Mouse (Mus musculus): ENCODE measurements around the gene Eral1. TPM values are rescaled to one million over a fixed set of nuclear protein-coding genes. Genes with fewer than 3 reads are reported as not detected.

Eral1 gene
- total RNA-seq (2015; ENCODE audit: low replicate concordance) (4.0 and 5.0 TPM in 2 replicates), total RNA-seq (2017; ENCODE audit: low replicate concordance) (3.6 and 6.7 TPM in 2 replicates)

DNA sequence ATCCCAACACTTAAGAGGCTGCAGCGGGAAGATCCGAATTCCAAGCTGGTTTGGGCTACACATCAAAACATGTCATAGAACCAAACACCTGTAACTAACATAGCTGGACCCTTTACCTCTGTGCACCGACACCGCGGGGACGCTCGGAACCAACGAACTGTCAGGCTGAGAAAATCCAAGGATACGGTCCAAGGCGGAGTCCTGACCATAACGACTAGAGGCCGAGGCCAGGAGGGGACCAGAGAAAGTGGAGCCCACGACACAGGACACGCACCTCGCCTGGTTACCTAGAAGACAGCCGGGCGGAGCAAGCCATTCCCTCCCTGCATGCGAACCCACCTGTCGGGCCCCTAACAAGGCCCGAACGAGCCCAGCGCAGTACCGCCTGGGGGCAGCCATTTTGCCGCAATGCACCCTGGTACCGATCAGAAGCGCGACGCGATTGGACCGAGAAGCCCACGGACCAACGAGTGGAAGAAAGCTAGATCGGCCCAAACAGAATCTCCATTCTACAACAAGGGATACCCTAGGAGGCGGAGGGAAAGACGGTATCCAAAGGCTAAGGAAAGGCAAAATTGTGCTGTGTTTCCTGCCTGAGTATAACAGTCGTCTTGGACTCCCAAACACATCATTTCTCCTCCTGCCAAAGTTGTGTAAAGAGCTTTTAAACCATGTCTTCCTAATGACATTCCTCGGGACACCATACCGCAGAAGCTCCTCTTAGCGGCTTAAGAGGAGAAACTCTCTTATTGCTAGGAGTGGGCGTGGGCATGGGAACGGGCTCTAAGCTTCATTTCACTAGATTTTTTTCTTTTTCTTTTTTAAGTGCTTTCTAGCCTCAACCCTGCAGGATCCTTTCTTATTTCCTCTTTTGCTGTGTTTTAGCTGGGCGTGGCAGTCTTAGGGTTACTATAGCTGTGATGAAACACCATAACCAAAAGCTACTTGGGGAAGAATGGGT lies at the start of gene Eral1:
TSS of gene Eral1 (minus strand) at position 423 of the 961 bp plus-strand sequence.
- ATAC-seq (replicated peaks; ENCODE audit: low FRiP score, poor library complexity, severe bottlenecking): peak; percentile 97

DNA sequence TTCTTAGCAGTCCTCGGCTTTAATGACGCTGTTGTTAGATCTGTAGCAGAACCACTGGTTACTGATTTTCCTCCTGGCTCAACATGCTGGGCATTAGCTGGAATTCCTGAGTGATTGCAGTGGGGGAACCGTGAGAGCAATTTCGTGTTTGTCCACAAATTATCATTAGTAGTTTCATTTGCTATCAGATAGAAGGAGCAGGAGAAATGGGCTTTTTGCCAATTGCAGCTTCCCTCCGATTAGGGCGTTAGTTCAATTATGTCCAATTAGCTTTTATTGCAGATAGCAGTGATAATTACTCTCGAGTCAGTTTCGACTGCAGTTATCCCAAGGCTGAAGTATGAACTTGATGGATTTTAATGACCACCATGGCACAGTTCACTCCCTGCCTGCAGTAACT lies 49.3 kb upstream of the Eral1 start:
- ATAC-seq (replicated peaks; ENCODE audit: low FRiP score, poor library complexity, severe bottlenecking): no peak

GRCm38 (mm10) chr11:78126739-78127138 lies 46.6 kb upstream of the Eral1 start:
- no peak for ATAC-seq (replicated peaks; ENCODE audit: low FRiP score, poor library complexity, severe bottlenecking)

- no peak for ATAC-seq (replicated peaks; ENCODE audit: low FRiP score, poor library complexity, severe bottlenecking)
Measured at GRCm38 (mm10) chr11:78125691-78126090, 45.5 kb upstream of the Eral1 start.

- no peak for ATAC-seq (replicated peaks; ENCODE audit: low FRiP score, poor library complexity, severe bottlenecking)
Measured at GRCm38 (mm10) chr11:78123782-78124181, 43.6 kb upstream of the Eral1 start.

- ATAC-seq (replicated peaks; ENCODE audit: low FRiP score, poor library complexity, severe bottlenecking): no peak
Measured at GRCm38 (mm10) chr11:78122815-78123214, 42.6 kb upstream of the Eral1 start.

DNA sequence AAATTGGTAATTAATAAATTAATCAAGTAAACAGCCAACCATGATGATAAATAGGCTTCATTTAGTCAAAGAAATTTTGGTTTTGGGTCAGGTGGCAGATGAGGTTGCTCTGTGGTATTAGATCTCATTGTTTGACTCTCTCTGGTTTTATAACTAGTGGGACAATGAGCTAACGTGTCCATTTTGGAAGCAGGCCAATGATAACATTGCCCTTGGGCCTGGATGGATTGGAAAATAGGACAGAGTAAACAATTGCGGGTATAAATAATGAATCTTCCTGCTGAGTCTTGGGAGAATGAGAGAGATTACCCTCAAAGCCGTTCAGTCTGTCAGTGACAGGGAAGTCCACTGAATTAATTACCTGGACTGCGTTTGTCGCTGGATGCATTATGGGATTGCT lies 41.0 kb upstream of the Eral1 start:
- no peak for ATAC-seq (replicated peaks; ENCODE audit: low FRiP score, poor library complexity, severe bottlenecking)

DNA sequence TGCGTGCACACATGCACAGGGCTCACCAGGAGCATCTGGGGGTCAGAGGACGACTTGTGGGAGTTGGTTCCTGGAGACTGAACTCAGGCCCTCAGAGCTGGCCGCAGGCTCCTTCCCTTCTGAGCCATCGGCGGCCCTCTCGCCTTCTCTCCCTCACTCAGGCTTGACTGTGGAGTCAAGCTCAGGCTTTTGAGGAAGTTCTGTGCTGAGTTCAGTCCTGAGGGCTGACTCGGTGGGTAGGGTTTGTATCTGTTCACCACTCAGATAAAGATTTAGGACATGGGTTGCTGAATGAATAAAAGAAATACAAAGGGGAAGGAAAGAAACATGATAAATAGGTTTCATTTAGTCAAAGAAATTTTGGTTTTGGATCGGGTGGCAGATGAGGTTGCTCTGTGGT lies 39.7 kb upstream of the Eral1 start:
- ATAC-seq (replicated peaks; ENCODE audit: low FRiP score, poor library complexity, severe bottlenecking): no peak

DNA sequence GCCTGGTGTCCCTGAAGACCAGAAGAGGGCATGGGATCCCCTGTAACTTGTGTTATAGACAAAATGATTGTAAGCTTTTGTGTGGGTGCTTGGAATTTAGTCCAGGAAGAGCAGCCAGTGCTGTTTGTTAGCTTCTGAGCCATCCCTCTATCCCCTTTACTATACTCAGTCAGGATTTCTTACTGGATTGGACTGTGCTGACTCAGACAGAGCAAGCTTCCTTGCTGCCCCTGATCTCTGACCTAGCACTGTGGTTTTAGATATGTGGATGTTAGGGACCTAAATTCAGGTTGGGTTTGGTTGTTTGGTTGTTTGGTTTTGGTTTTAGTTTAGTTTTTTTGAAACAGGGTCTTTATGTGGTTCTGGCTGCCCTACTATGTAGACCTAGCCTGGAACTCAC lies 38.3 kb upstream of the Eral1 start:
- no peak for ATAC-seq (replicated peaks; ENCODE audit: low FRiP score, poor library complexity, severe bottlenecking)

DNA sequence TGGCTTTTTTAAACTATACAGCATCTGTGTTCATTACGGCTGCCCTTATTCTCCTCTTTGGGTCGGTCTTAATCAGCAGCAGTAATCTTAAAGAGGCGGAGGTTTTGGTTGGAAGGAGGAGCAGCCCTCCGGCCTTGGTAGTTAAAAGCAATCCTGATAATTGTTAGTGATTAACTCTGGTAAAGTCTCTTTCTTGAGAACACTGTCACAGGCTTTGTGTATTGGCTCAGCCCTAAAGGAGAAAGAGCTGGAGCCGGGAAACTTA lies 35.9 kb upstream of the Eral1 start:
- peak; percentile 50 for ATAC-seq (replicated peaks; ENCODE audit: low FRiP score, poor library complexity, severe bottlenecking)

DNA sequence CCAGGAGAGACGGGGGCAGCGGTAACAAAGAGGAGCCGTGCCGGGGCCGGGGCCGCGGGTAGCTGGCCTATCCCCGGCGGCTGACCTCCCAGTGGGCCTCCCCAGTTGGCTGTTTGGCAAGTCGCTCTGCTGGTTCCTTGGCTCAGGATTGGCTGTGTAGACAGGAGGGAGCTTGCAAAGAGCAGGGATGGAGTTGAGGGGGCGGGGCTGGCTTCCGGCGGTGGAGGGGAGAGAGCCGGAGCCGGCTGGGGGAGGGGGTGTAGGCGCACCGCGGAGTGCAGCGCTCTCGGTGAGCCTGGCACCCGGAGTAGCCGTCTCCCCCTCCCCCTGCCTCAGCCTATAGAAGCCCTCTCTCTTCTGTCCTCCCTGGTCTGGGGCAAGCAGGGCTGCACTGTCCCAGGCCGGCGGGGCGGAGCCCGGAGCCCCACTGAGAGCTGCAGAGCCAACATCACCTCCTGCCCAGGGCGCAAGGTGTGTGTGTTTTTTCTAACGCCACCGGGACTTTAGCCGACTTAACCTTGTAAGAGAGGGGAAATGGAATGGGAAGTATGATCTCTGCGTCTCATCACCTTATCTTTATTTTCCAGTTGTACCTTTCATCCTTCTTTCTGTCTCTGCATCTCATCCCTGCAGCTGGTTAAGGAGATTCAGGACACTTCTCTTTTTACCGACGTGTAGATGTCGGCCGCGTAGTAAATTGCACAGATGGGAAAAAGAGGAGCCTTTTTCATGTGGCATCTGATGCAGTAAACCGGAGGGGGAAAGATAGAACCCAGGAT lies 35.4 kb upstream of the Eral1 start:
- peak; percentile 96 for ATAC-seq (replicated peaks; ENCODE audit: low FRiP score, poor library complexity, severe bottlenecking)

DNA sequence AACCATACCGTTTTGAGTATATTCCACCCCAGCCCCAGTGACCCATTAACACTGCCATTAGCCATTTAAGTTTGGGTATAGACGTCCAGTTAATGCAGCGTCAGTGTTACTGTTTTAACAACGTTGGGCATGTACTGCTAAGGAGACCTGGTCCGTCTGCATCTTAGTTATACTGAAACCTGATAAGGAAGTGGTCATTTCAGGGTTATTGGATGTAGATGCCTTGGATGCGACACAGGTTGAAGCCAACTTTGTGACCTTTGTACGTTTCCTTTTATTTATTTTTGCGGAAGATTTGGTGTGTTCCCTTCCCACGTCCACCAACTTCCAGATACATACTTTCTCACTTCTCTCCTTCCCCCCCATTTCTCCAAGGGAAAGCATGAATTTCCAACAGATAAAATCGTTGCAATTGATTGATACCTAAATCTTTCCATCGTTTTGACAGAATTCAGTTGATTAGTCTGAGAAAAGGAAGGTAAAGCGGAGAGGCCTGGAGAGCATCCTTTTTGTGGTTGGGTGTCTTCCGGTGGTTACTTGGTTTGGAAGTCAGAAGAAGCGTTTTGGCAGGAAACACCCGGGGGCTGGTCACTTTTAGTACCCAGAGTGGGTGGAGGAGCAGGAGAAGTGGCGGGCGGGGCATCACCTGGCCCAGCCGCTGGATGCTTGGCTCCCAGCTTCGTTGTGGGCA lies 34.6 kb upstream of the Eral1 start:
- no peak for ATAC-seq (replicated peaks; ENCODE audit: low FRiP score, poor library complexity, severe bottlenecking)

DNA sequence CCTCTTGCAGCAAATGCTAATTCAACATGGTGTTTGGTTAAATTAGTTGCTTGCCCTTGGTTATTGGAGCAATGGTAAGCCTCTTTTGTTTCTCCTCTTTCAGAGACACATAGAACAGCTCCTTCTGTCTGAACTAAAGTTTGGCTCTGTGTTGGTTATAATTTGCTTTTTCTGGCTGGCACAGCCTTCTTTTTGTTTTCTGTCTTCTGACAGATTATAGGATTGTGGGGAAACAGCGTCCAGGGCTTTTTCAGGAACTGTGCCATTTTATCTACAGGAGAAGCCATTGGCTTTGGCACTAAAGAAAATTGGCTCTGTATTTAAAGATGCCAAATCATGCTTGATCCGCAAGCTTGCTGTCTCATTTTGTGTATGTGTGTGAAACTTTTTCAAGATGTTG lies 33.4 kb upstream of the Eral1 start:
- ATAC-seq (replicated peaks; ENCODE audit: low FRiP score, poor library complexity, severe bottlenecking): no peak

DNA sequence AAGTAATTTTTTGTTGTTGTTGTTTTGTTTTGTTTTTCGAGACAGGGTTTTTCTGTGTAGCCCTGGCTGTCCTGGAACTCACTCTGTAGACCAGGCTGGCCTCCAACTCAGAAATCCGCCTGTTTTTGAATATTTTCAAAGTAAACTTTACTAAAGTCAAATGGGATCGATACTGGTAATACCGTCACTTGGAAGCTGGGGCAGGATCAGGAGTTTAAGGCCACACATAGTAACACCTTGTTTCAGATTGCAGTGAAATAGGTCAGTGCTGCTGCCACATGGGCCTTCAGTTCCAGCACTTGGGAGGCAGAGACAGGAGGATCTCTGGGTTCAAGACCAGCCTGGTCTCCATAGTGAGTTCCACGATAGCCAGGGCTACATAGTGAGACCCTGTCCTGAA lies 24.3 kb upstream of the Eral1 start:
- no peak for ATAC-seq (replicated peaks; ENCODE audit: low FRiP score, poor library complexity, severe bottlenecking)

- 0 out of 2 replicates have a peak, but pooled peaks have one; percentile 62 for ATAC-seq (replicated peaks; ENCODE audit: low FRiP score, poor library complexity, severe bottlenecking)
Measured at GRCm38 (mm10) chr11:78102958-78103747, 23.0 kb upstream of the Eral1 start.

DNA sequence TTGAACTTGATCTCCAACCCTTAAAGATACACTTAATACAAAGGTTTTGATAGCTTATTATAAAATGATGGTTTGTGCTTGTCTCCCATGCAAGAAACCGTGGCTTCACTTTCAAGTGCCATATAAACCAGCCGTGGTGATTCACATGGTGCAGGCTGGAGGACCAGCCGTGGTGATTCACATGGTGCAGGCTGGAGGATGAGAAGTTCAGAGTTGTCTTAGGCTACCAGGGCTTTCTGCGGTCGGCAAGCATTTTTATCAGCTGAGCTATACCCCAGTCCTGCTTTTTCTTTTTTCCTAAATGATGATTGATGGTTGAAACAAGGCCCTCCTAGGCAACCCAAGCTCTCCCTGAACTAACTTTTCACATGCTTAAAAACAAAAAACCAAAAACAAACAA lies 22.0 kb upstream of the Eral1 start:
- no peak for ATAC-seq (replicated peaks; ENCODE audit: low FRiP score, poor library complexity, severe bottlenecking)

- ATAC-seq (replicated peaks; ENCODE audit: low FRiP score, poor library complexity, severe bottlenecking): no peak
Measured at GRCm38 (mm10) chr11:78100746-78101145, 20.6 kb upstream of the Eral1 start.

GRCm38 (mm10) chr11:78097077-78097476 lies 16.9 kb upstream of the Eral1 start:
- no peak for ATAC-seq (replicated peaks; ENCODE audit: low FRiP score, poor library complexity, severe bottlenecking)

- no peak for ATAC-seq (replicated peaks; ENCODE audit: low FRiP score, poor library complexity, severe bottlenecking)
Measured at GRCm38 (mm10) chr11:78095144-78095516, 14.9 kb upstream of the Eral1 start.
